Comparison of ENCODE assay signal across 7 mouse cellular contexts in the genomic region with DNA sequence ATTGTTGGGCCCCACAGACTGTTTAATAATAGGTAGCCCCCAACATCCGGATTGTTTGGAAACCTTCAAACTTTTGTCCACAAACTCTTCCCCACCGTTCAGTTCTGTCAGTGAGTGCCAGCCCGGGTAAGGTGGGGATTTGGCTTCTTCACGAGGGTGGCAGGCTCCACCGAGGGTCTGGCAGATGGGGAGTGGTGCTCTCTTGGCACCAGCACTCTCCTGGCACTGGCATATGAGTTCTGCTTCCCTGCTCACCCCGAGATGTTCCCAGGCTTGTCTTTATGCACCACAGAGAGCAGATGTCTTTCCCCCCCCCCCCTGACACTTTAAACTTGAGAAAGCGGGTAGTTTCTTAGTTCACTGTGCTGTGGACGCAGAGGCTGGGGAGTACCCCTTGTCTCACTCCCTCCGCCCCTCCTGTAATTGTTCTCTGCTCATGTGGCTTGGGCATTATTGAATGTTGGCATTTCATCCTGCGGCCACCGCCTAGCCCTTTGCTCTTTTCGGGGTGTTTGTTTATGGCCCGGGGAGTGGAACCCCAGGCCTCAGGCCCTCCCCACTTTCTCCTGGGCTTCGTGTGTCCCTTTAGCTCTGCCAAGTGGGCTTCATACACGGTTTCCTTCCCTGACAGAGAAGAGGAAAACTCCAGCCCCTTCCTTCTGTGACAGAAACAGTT. TPM values are rescaled to one million over a fixed set of nuclear protein-coding genes. Genes with fewer than 3 reads are reported as not detected.
A peak's percentile ranks its signal among the peaks of the same experiment; 100 is the strongest.
DNase-seq lines count a peak whose midpoint lies in the region; ATAC-seq and TF ChIP-seq lines count a peak whose summit lies in the region.

No protein-coding gene starts in this region.

- no peak overlapping the region for H3K27ac ChIP-seq in neural tube, embryonic 11.5 days (ENCODE audit: low read depth, low read length)
- H3K27ac ChIP-seq in embryonic fibroblast, embryonic 13.5 days (ENCODE audit: insufficient read depth, low read length), result peak overlapping the region; percentile 96
- peak overlapping the region; percentile 28; the same call in 1 of the 2 replicates for H3K27ac ChIP-seq in limb, embryonic 14.5 days (replicated peaks; ENCODE audit: low read depth, low read length)
- peak overlapping the region; percentile 82; the same call in 1 of the 2 replicates for H3K27ac ChIP-seq in olfactory bulb, adult 2 months (ENCODE audit: insufficient read depth, low read depth, low read length)

- H3K9ac ChIP-seq in neural tube, embryonic 11.5 days (ENCODE audit: low read length), result peak overlapping the region; percentile 100
- peak overlapping the region; percentile 98 for H3K9ac ChIP-seq in limb, embryonic 14.5 days (ENCODE audit: low read depth, low read length, severe bottlenecking)

- no peak for DNase-seq in neural tube, embryonic 11.5 days (ENCODE audit: low spot score)
- no peak for DNase-seq in neural tube, embryonic 10.5 days (ENCODE audit: extremely low spot score, low spot score)
- DNase-seq in limb, embryonic 14.5 days (ENCODE audit: low spot score), result no peak
- DNase-seq in gastrocnemius, adult 8-10 months (ENCODE audit: low spot score in 2 of 2), result no peak
- no peak for DNase-seq in spleen, postnatal 4 days (ENCODE audit: low spot score in 2 of 2)

- peak overlapping the region; percentile 74 for H3K4me2 ChIP-seq in neural tube, embryonic 11.5 days (ENCODE audit: low read depth)
- H3K4me2 ChIP-seq in limb, embryonic 14.5 days (replicated peaks; ENCODE audit: low read depth, low read length, severe bottlenecking), result peak overlapping the region; percentile 89

- peaks cover 44% of the 10 kb centered on the region for H3K4me1 ChIP-seq in neural tube, embryonic 11.5 days (ENCODE audit: control insufficient read depth, insufficient read depth, low read length)
- peaks cover 19% of the 10 kb centered on the region for H3K4me1 ChIP-seq in embryonic fibroblast, embryonic 13.5 days (ENCODE audit: control insufficient read depth, insufficient read depth, low read length)
- peaks cover 44% of the 10 kb centered on the region for H3K4me1 ChIP-seq in limb, embryonic 14.5 days (ENCODE audit: control insufficient read depth, insufficient read depth, low read length)
- H3K4me1 ChIP-seq in olfactory bulb, adult 2 months (ENCODE audit: control insufficient read depth, insufficient read depth, low read length), result peaks cover 25% of the 10 kb centered on the region

- 0 out of 2 replicates have a peak, but pooled peaks cover 2% of the 10 kb centered on the region for H3K36me3 ChIP-seq in neural tube, embryonic 11.5 days (ENCODE audit: control insufficient read depth, insufficient read depth, low read length)
- peaks cover 5% of the 10 kb centered on the region; the same call in 1 of the 2 replicates for H3K36me3 ChIP-seq in limb, embryonic 14.5 days (ENCODE audit: control insufficient read depth, insufficient read depth, low read length)

- no peak; the same call in 1 of the 2 replicates for TF ChIP-seq POLR2A in embryonic fibroblast, embryonic 13.5 days (IDR thresholded peaks at IDR 0.05; ENCODE audit: low read depth, low read length)
- TF ChIP-seq POLR2A in limb, embryonic 14.5 days (IDR thresholded peaks at IDR 0.05; ENCODE audit: borderline replicate concordance, extremely low read depth, insufficient read depth, insufficient read length), result no peak
- TF ChIP-seq POLR2A in olfactory bulb, adult 2 months (IDR thresholded peaks at IDR 0.05; ENCODE audit: insufficient read depth, low read depth, low read length), result no peak

- peak overlapping the region; percentile 100 for H3K4me3 ChIP-seq in neural tube, embryonic 11.5 days (ENCODE audit: low read depth, low read length)
- peak overlapping the region; percentile 94 for H3K4me3 ChIP-seq in embryonic fibroblast, embryonic 13.5 days (ENCODE audit: insufficient read depth, low read length)
- H3K4me3 ChIP-seq in limb, embryonic 14.5 days (replicated peaks; ENCODE audit: low read length), result peak overlapping the region; percentile 91
- H3K4me3 ChIP-seq in olfactory bulb, adult 2 months (ENCODE audit: insufficient read depth, low read depth, low read length), result peak overlapping the region; percentile 47

- no peak for TF ChIP-seq CTCF in embryonic fibroblast, embryonic 13.5 days (IDR thresholded peaks at IDR 0.05; ENCODE audit: borderline replicate concordance, insufficient read depth, low read length)
- no peak for TF ChIP-seq CTCF in olfactory bulb, adult 2 months (IDR thresholded peaks at IDR 0.05; ENCODE audit: insufficient read depth, low read depth, low read length)

- WGBS in neural tube, embryonic 11.5 days, result 17% methylated on average over 15 of the region's 15 CpGs
- 20% methylated on average over 15 of the region's 15 CpGs for WGBS in limb, embryonic 14.5 days
- 2% methylated on average over 15 of the region's 15 CpGs for WGBS in olfactory bulb, adult 2 months

- no peak for ATAC-seq in neural tube, embryonic 11.5 days (ENCODE audit: insufficient read depth, low FRiP score, low TSS enrichment)
- ATAC-seq in limb, embryonic 14.5 days (ENCODE audit: low FRiP score, low read depth), result no peak

- H3K9me3 ChIP-seq in neural tube, embryonic 11.5 days (ENCODE audit: control insufficient read depth, low read length), result no peaks in the 10 kb centered on the region
- no peaks in the 10 kb centered on the region for H3K9me3 ChIP-seq in limb, embryonic 14.5 days (ENCODE audit: control insufficient read depth, low read length)

- no peaks in the 10 kb centered on the region for H3K27me3 ChIP-seq in neural tube, embryonic 11.5 days (ENCODE audit: control insufficient read depth, insufficient read depth, low read length)
- H3K27me3 ChIP-seq in limb, embryonic 14.5 days (ENCODE audit: control insufficient read depth, insufficient read depth, low read length), result no peaks in the 10 kb centered on the region

RNA-seq across cellular contexts. Expression of gene A3galt2, which starts 26.0 kb away (rescaled TPM):
- 0.33 and 0.45 TPM in 2 replicates for polyA plus RNA-seq in neural tube, embryonic 11.5 days (2014; fragmentation: Nextera tagmentation; extraction: Ambion mirVana)
- 0.40 TPM in 1 of 2 replicates, not detected in the other for polyA plus RNA-seq in embryonic fibroblast, embryonic 13.5 days (2011; ENCODE audit: insufficient read length, low read depth, missing spikeins)
- polyA plus RNA-seq in limb, embryonic 14.5 days (2012; rRNA removed), result 1.7 and 2.1 TPM in 2 replicates
- 0.15 and 0.39 TPM in 2 replicates for polyA plus RNA-seq in limb, embryonic 14.5 days (2014; fragmentation: Nextera tagmentation; extraction: Ambion mirVana)
- not detected in 2 replicates for polyA plus RNA-seq in olfactory bulb, adult 2 months (2012; ENCODE audit: insufficient read depth, insufficient read length, low replicate concordance, missing spikeins)
- not detected for total RNA-seq in gastrocnemius, adult 8-10 months (2022)

Comparison
In these comparisons a context has a peak if more than half of its experiments do, and no peak if none do; other contexts are left out.
1. H3K4me3 ChIP-seq: peak in every context shown above with its lines; median percentile 100 in neural tube, embryonic 11.5 days; 94 in embryonic fibroblast, embryonic 13.5 days; 91 in limb, embryonic 14.5 days; 47 in olfactory bulb, adult 2 months.